Mouse (Mus musculus) layer of hippocampus, postnatal 10 days (tissue): ENCODE results near the gene Nudt15. TPM values are rescaled to one million over a fixed set of nuclear protein-coding genes. Genes with fewer than 3 reads are reported as not detected.

Experiments
- DNase-seq, 2 experiments: peaks; one replicate each; pipeline ENCODE4 v3.0.0; 2021; ENCODE audit warnings: low spot score in 2 of 2
- total RNA-seq, 2 experiments: library from RNA; stranded (reverse); gene quantifications; 2 replicates each; pipeline ENCODE4 v1.2.3; 2021

Nudt15 gene
- total RNA-seq, 2 experiments from 2014 or later = 5.7 to 7.4 TPM

GRCm38 (mm10) chr14:73508630-73509395, 39.2 kb downstream of the Nudt15 start:
- DNase-seq = no peak

- DNase-seq = no peak
Observed at GRCm38 (mm10) chr14:73507702-73508376, 40.2 kb downstream of the Nudt15 start.

GRCm38 (mm10) chr14:73507200-73507599, 40.8 kb downstream of the Nudt15 start:
- no peak for DNase-seq

- DNase-seq = no peak
Observed at GRCm38 (mm10) chr14:73506283-73506682, 41.8 kb downstream of the Nudt15 start.

- no peak for DNase-seq
Observed at GRCm38 (mm10) chr14:73503237-73503933, 44.7 kb downstream of the Nudt15 start.

- DNase-seq = peak; percentile 56 to 59
Observed at GRCm38 (mm10) chr14:73502591-73503184, 45.4 kb downstream of the Nudt15 start.

- DNase-seq = no peak
Observed at GRCm38 (mm10) chr14:73501721-73502120, 46.3 kb downstream of the Nudt15 start.

GRCm38 (mm10) chr14:73501283-73501682, 46.8 kb downstream of the Nudt15 start:
- no peak for DNase-seq

GRCm38 (mm10) chr14:73495753-73496152, 52.3 kb downstream of the Nudt15 start:
- no peak for DNase-seq

- no peak for DNase-seq
Observed at GRCm38 (mm10) chr14:73494122-73494521, 53.9 kb downstream of the Nudt15 start.

- no peak for DNase-seq
Observed at GRCm38 (mm10) chr14:73493356-73493755, 54.7 kb downstream of the Nudt15 start.

GRCm38 (mm10) chr14:73486641-73487040, 61.4 kb downstream of the Nudt15 start:
- DNase-seq = no peak

- no peak for DNase-seq
Observed at GRCm38 (mm10) chr14:73484366-73485110, 63.5 kb downstream of the Nudt15 start.

GRCm38 (mm10) chr14:73483516-73484229, 64.4 kb downstream of the Nudt15 start:
- DNase-seq = no peak

GRCm38 (mm10) chr14:73479771-73480170, 68.3 kb downstream of the Nudt15 start:
- DNase-seq = no peak

- no peak for DNase-seq
Observed at GRCm38 (mm10) chr14:73478321-73478720, 69.7 kb downstream of the Nudt15 start.

- no peak for DNase-seq
Observed at GRCm38 (mm10) chr14:73477077-73477476, 71.0 kb downstream of the Nudt15 start.

GRCm38 (mm10) chr14:73476361-73476934, 71.6 kb downstream of the Nudt15 start:
- DNase-seq = no peak

- DNase-seq = peak in 1 of 2 experiments; percentile 23
Observed at GRCm38 (mm10) chr14:73475506-73475905, 72.5 kb downstream of the Nudt15 start.

- DNase-seq = peak; percentile 47 to 55
Observed at GRCm38 (mm10) chr14:73474636-73475093, 73.4 kb downstream of the Nudt15 start.
